Mouse (Mus musculus) T-helper 1 cell (primary cell): Measurements from ENCODE around the gene Tnrc6c.

Source experiments
- in situ Hi-C: fragments of 300-600 bp; cut with MboI, MseI; formaldehyde crosslinking; loops from one replicate; pipeline ENCODE4 v1.15.1; 2025; ENCODE audit warnings: high pct_unique_total_duplicates

The Tnrc6c gene

GRCm38 (mm10) chr11:117728245-117728644 is 74.2 kb downstream of the Tnrc6c start:
- in situ Hi-C loops, result loop anchor here (10.0 kb wide), 1 partner anchor 1313 kb away; the partner anchor contains the start of gene Rnf157

DNA sequence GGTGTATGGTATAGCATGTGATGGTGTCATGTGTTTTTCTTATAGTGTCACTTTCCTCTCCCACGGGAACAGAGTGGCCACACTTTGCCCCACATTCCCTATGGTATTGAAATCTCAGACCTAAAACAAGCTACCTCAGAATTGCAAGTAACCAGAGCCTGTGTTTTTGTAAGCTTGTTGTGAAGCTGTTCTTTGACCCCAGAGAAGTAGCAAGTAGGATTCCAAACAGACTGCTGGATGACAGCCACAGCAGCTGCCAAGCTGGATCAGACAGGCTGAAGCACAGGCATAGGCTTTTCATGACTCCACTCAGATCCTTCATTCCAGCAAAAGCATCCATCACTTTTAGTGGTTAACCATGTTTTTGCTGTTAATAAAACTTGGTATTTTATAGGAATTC is 74.8 kb downstream of the Tnrc6c start:
- in situ Hi-C loops, result loop anchor here (10.0 kb wide), 1 partner anchor 1314 kb away; the partner anchor contains the start of gene Rnf157

DNA sequence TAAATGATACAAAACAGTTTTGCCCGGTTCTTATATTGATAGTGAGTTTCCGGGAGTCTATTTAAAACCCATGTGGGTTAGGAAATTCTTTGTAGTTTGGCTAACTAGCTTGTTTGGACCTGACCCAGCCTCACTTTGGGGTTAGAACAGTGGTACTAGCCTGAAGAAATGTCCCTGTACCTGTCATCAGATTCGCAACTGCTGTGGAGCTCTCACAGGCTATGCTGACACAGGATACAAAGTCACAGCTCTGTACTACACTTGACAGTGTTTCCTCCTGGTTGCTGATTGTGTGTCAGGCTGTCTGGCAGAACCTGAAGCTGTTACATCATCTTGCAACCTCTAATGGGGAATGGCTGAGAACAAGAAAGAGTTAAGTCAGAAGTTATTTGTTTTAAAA is 75.3 kb downstream of the Tnrc6c start:
- in situ Hi-C loops, result loop anchor here (10.0 kb wide), 1 partner anchor 1315 kb away; the partner anchor contains the start of gene Rnf157

GRCm38 (mm10) chr11:117729798-117730489 is 75.9 kb downstream of the Tnrc6c start:
- in situ Hi-C loops, result loop anchor here (10.0 kb wide), 1 partner anchor 1315 kb away; the partner anchor contains the start of gene Rnf157

DNA sequence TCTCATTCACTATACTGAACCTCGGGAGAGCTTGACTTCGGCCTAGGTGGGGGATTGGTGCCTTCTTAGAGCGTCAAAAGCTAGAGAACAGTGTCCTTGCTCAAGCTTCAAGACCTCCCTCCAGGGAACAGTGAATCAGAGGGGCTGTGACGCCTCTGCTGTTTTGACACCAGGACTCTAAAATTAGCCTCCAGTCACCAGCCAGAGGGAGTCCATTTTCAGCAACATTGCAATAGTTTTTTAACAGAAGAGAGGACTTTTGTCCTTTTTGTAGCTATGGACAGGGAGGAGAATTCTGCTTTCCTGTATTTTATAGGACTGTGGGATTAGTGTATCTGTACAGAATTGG is 76.4 kb downstream of the Tnrc6c start:
- in situ Hi-C loops, result no loop called here

- in situ Hi-C loops, result no loop called here
Observed at GRCm38 (mm10) chr11:117731470-117731869, 77.4 kb downstream of the Tnrc6c start.

DNA sequence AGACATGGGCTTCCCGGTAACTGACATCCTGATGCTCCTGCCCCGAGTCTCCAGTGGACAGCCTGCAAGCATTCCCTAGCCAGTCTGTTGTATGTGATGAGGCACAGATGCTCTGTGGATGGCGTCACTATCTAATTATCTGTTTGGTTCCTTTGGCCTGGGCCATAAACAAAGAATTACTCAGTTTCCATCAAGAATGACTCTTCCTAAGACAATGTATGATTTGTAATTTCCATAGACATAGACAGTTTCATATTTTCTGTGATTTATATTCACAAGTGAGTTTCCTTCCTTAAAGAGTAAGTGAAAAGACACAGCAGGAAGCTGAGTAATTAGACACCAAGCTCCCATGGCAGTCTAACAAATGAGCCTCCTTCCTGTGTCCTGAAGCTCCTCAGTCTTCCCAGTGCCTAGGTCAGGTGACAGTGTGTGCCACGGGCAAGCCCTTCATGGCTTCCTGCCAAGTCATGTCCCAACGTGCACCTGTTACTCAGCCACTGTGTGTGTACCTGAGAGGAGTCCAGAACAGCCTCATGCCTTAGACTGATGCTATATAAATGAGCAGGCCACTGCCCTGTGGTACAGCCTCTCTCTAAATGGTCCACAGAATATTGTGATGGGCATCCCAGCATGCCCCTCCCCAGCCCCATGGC is 82.1 kb downstream of the Tnrc6c start:
- in situ Hi-C loops, result no loop called here

DNA sequence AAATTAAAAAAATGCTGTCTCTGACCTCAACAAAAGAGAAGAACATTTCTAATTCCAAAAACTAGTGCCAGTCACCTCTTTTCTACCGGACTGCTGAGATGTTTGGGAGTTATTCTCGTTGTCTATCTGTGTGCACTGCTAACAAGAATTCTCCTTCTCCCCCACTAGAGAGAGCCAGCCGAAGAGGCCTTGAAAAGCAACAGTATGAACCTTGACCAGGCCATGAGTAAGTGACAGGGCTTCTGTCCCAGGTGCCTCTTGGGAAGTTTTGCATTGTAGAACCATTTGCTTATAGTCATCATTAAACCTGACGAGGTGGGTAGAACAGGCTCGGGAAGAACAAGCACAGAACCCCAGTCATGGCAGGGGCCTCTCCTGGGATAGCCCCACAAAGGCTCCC is 84.0 kb downstream of the Tnrc6c start:
- in situ Hi-C loops, result no loop called here

- in situ Hi-C loops, result no loop called here
Observed at GRCm38 (mm10) chr11:117741128-117741527, 87.0 kb downstream of the Tnrc6c start.

DNA sequence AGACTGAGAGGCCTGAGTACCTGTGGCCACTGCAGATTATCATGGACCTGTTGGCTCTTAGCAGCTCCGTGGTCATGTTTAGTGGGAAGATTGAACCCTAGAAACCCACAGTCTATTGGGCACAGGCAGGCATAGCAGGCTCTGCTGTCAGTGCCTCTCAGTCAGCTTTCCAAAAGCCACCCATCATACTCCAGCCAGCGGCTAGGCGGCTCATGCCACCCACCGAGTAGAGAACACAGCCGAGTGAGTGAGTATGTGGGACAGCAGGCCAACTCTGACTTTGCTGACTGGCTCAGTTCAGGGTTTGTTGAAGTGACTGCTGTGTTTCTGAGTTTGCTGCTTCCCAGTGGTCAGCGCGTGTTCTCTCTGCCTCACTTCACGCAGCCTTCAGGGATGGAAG is 88.2 kb downstream of the Tnrc6c start:
- in situ Hi-C loops, result no loop called here

- in situ Hi-C loops, result no loop called here
Observed at GRCm38 (mm10) chr11:117742715-117743114, 88.6 kb downstream of the Tnrc6c start.

DNA sequence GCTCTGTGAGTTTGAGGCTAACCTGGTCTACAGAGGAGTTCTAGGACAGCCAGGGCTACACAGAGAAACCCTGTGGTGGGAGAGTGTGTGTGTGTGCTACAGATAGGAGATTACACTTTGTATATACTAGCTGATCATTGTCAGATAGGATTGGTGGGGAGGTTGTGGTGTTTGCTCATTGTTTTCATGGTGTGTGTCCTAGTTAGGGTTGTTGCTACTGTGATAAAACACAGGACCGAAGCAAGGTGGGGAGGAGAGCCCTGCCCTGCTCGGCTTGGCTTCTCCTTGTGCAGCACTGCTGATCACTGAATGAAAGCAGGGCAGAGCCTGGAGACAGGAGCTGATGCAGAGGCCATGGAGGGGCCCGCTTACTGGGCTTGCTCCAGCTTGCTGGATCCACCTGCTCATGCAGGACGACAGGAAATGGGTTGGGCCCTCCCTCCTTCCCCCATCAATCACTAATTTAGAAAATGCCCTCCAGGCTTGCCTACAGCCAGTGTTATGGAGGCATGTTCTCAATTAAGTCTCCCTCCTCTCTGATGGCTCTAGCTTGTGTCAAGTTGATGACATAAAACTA is 89.5 kb downstream of the Tnrc6c start:
- in situ Hi-C loops, result no loop called here

DNA sequence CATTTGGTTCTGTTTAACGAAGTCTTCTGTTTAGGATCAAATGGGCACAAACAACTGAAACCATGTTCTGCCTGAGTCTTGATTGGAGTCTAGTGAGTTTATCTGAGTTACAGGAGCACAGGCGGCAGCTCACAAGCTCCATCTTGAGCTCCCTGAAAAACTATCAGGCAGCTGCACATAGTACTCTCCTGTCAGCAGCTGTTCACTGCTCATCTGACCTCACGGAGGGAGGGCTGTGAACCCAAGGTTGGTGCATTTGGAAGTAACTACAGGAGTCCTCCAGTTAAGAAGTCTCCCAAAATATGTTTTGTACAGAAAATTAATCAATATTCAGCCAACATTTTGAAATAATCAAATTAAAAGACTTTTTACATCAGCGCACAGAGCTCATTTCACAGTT is 94.5 kb downstream of the Tnrc6c start:
- in situ Hi-C loops, result no loop called here

GRCm38 (mm10) chr11:117749414-117749813 is 95.3 kb downstream of the Tnrc6c start:
- in situ Hi-C loops, result no loop called here

DNA sequence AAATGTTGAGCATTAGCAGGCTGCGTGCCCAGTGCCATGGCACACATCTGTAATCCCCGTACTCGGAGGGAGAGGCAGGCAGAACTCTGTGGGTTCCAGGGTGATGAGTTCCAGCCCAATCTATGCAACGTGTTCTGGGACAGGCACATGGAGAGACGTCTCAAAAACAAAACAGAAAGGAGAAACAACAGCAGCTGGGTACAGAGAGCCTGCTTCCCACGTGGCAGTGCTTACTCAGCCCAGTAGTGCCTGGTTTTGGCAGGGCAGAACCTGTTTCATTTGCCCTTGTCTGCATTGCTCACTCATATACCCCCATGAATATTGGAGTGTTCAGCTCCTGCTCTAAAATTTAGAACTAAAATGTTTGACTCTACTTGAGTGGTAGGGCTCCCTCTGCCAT is 97.5 kb downstream of the Tnrc6c start:
- in situ Hi-C loops, result no loop called here

DNA sequence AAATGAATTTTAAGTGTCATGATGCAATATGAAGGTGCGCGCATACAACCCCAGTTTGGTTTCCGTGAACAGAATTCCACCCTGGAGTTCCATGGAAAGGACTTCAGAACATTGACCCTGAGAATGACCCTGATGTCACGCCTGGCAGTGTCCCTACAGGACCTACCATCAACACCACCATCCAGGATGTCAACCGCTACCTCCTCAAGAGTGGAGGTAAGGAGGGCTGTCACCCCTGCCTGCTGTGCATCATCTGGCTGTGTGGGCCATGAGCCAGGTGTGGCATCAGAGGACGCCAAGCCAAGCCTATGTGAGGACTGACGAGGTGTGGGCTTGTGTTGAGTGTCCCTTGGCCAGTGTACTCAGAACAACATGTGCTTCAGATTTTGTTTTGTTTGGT is 101.8 kb downstream of the Tnrc6c start:
- in situ Hi-C loops, result no loop called here

- in situ Hi-C loops, result no loop called here
Observed at GRCm38 (mm10) chr11:117759267-117759666, 105.2 kb downstream of the Tnrc6c start.

DNA sequence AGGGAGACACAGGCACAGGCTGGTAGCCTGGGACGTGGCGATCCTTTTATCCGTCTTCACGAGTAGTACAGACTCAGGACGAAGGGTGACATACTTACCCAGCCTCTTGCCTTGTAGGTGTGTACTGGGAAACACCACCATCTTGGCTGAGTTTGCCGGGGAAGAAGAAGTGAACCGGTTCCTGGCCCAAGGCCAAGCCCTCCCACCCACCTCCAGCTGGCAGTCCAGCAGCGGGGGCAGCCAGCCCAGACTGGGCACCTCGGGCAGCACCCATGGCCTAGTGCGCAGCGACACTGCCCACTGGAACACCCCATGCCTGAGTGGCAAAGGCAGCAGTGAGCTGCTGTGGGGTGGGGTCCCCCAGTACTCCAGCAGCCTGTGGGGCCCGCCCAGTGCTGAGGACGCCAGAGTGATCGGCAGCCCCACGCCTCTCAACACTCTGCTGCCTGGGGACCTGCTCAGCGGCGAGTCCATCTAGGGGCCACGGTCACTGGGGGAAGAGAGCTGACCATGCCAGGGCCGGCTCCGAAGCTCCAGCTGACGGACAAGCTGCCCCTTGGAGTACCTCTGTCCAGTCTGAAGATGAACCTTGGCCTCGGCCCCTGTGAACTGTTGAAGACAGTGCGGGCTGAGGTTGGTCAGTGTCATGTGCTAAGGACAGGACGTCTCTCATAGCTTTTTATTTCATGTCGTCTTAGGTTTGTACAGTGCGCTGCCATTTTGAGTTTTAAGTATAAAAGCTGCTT is 106.5 kb downstream of the Tnrc6c start:
- in situ Hi-C loops, result no loop called here

DNA sequence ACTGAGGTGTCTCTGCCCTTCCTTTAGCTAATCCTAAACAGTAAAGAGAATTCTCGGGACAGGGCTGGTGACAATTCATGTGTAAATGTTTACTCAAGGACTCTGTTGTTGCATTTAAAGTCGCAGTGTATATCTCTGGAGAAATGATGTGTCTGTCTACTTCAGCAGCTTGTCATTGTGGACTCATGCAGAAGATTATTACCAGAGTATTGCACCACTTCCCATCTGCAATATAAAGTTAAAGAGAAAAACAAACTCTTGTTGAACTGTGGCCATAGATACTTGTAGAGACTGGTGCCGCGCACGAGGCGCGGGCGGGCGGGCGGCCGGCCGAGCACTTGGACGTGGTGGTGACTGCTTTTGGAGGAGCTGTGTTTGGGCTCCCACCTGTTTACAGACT is 107.7 kb downstream of the Tnrc6c start:
- in situ Hi-C loops, result no loop called here

DNA sequence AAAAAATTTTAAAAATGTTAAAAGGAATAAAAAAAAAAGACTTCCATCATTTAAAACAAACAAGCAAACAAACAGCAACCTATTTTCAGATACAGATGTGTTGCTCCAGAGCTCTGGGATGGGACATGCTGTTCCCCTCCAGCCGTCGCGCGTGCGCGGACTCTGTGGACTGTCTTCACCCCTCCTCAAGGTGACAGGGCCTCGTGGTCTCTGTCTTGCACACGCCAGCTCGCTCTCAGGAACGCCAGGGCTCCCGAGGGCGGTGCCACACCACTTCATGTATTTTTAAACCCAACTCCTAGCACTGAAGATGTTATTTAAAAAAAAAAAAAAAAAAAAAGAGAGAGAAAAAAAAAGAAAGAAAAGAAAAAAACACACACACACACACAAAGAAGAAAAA is 108.2 kb downstream of the Tnrc6c start:
- in situ Hi-C loops, result no loop called here

DNA sequence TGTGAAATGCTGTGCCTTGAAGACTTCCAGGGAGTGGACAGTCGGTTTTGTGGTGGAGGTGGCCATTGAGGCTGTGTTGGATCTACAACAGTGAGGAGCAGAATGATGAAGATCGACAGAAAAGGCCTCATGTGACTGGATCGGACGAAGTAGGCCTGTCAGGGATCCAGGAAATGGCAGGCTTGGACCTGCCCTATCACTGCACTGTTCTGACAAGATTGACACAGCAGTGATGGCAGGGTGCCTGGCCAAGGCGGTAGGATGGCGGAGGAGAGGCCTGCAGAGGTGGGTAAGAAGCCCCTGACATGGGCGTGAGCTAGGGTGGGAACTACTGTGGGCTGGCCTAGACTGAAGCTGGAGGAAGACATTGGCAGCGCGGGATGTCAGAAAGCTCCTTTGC is 110.2 kb downstream of the Tnrc6c start:
- in situ Hi-C loops, result no loop called here

DNA sequence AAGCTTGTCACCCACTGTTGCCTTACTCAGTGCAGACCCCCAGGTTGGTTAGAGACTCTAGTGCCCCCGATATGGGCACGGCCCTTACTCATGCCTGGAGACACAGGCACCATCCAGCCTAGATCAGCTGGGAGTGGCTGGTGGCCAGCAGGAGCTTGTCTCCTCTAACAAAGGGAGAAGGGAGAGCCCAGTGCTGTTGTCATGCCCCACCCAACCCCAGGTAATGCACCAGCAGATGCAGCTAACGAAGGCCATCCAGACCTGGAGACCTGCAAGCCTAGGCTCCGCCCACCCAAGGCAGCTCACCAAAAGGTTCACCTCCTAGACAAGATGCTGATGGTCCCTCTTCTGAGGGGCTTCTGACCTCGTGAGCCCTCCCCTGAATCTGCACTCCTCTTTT is 111.3 kb downstream of the Tnrc6c start:
- in situ Hi-C loops, result no loop called here
